Mouse (Mus musculus): ENCODE results near the gene Abcc4. TPM values are rescaled to one million over a fixed set of nuclear protein-coding genes. Genes with fewer than 3 reads are reported as not detected.

The Abcc4 gene
- total RNA-seq (2014; rRNA removed) (4.3 and 4.8 TPM in 2 replicates), polyA plus RNA-seq (2015; fragmentation: Nextera tagmentation; extraction: Ambion mirVana) (2.1 and 2.3 TPM in 2 replicates)

GRCm38 (mm10) chr14:118705808-118706731 lies at the start of gene Abcc4:
Gene Abcc4, minus strand, starts transcription at chr14:118706219.
- peak; percentile 82 for ATAC-seq
- H3K4me1 ChIP-seq (ENCODE audit: insufficient read depth, low read length): 0 out of 2 replicates have a peak, but pooled peaks cover 6% of the 10 kb centered on the region
- WGBS: under 1% methylated on average over 105 of the region's 106 CpGs
- no peak within 1 kb of the TSS for H3K27ac ChIP-seq
- no peaks in the 10 kb centered on the region for H3K9me3 ChIP-seq (ENCODE audit: low read length)
- H3K4me3 ChIP-seq (ENCODE audit: low read length): peak within 1 kb of the TSS; percentile 66
- H3K4me2 ChIP-seq (ENCODE audit: low read depth, low read length): peak within 1 kb of the TSS; percentile 98
- peak; percentile 57 for DNase-seq (ENCODE audit: low spot score)
- peak; percentile 34; the same call in 1 of the 2 replicates for TF ChIP-seq CTCF (IDR thresholded peaks at IDR 0.05; ENCODE audit: low read depth)
- H3K27me3 ChIP-seq (ENCODE audit: insufficient read depth, low read length): no peaks in the 10 kb centered on the region
- peak within 1 kb of the TSS; percentile 57 for H3K9ac ChIP-seq (replicated peaks; ENCODE audit: low read length)
- H3K36me3 ChIP-seq (ENCODE audit: insufficient read depth, low read length): no peaks in the 10 kb centered on the region

GRCm38 (mm10) chr14:118751193-118751753 lies 45.3 kb upstream of the Abcc4 start:
- no peaks in the 10 kb centered on the region for H3K4me1 ChIP-seq (ENCODE audit: insufficient read depth, low read length)
- no peaks in the 10 kb centered on the region for H3K27me3 ChIP-seq (ENCODE audit: insufficient read depth, low read length)
- H3K9ac ChIP-seq (replicated peaks; ENCODE audit: low read length): no peak overlapping the region
- ATAC-seq: no peak
- H3K4me2 ChIP-seq (ENCODE audit: low read depth, low read length): no peak overlapping the region
- H3K4me3 ChIP-seq (ENCODE audit: low read length): no peak overlapping the region
- H3K9me3 ChIP-seq (ENCODE audit: low read length): no peaks in the 10 kb centered on the region
- H3K27ac ChIP-seq: no peak overlapping the region
- H3K36me3 ChIP-seq (ENCODE audit: insufficient read depth, low read length): no peaks in the 10 kb centered on the region
- WGBS: 54% methylated on average over 8 of the region's 8 CpGs
- no peak for DNase-seq (ENCODE audit: low spot score)
- TF ChIP-seq CTCF (IDR thresholded peaks at IDR 0.05; ENCODE audit: low read depth): no peak

- H3K27ac ChIP-seq: no peak overlapping the region
- DNase-seq (ENCODE audit: low spot score) (no peak), ATAC-seq (no peak)
- no peaks in the 10 kb centered on the region for H3K4me1 ChIP-seq (ENCODE audit: insufficient read depth, low read length)
- H3K9me3 ChIP-seq (ENCODE audit: low read length): no peaks in the 10 kb centered on the region
- no peaks in the 10 kb centered on the region for H3K27me3 ChIP-seq (ENCODE audit: insufficient read depth, low read length)
- H3K36me3 ChIP-seq (ENCODE audit: insufficient read depth, low read length): no peaks in the 10 kb centered on the region
- H3K9ac ChIP-seq (replicated peaks; ENCODE audit: low read length): no peak overlapping the region
- 87% methylated on average over 6 of the region's 6 CpGs for WGBS
- no peak overlapping the region for H3K4me2 ChIP-seq (ENCODE audit: low read depth, low read length)
- no peak overlapping the region for H3K4me3 ChIP-seq (ENCODE audit: low read length)
- TF ChIP-seq CTCF (IDR thresholded peaks at IDR 0.05; ENCODE audit: low read depth): no peak
Observed at GRCm38 (mm10) chr14:118750505-118751192, 44.6 kb upstream of the Abcc4 start.

GRCm38 (mm10) chr14:118749715-118750114 lies 43.7 kb upstream of the Abcc4 start:
- Histone ChIP-seq H3K4me1 (ENCODE audit: insufficient read depth, low read length) (no peaks in the 10 kb centered on the region), H3K9me3 (ENCODE audit: low read length) (no peaks in the 10 kb centered on the region), H3K27me3 (ENCODE audit: insufficient read depth, low read length) (no peaks in the 10 kb centered on the region), H3K4me3 (ENCODE audit: low read length) (no peak overlapping the region), H3K9ac (replicated peaks; ENCODE audit: low read length) (no peak overlapping the region), H3K4me2 (ENCODE audit: low read depth, low read length) (no peak overlapping the region), H3K36me3 (ENCODE audit: insufficient read depth, low read length) (no peaks in the 10 kb centered on the region), H3K27ac (no peak overlapping the region)
- ATAC-seq (no peak), DNase-seq (ENCODE audit: low spot score) (no peak)
- TF ChIP-seq CTCF (IDR thresholded peaks at IDR 0.05; ENCODE audit: low read depth): no peak
- 44% methylated on average over 4 of the region's 4 CpGs for WGBS

GRCm38 (mm10) chr14:118749068-118749467 lies 43.0 kb upstream of the Abcc4 start:
- H3K36me3 ChIP-seq (ENCODE audit: insufficient read depth, low read length): no peaks in the 10 kb centered on the region
- H3K9ac ChIP-seq (replicated peaks; ENCODE audit: low read length): no peak overlapping the region
- no peak for DNase-seq (ENCODE audit: low spot score)
- H3K4me1 ChIP-seq (ENCODE audit: insufficient read depth, low read length): no peaks in the 10 kb centered on the region
- no peaks in the 10 kb centered on the region for H3K9me3 ChIP-seq (ENCODE audit: low read length)
- no peak for TF ChIP-seq CTCF (IDR thresholded peaks at IDR 0.05; ENCODE audit: low read depth)
- H3K27me3 ChIP-seq (ENCODE audit: insufficient read depth, low read length): no peaks in the 10 kb centered on the region
- no peak overlapping the region for H3K27ac ChIP-seq
- ATAC-seq: no peak
- 97% methylated on average over 2 of the region's 2 CpGs for WGBS
- H3K4me2 ChIP-seq (ENCODE audit: low read depth, low read length): no peak overlapping the region
- no peak overlapping the region for H3K4me3 ChIP-seq (ENCODE audit: low read length)

- WGBS: 78% methylated on average over 5 of the region's 5 CpGs
- H3K27me3 ChIP-seq (ENCODE audit: insufficient read depth, low read length): no peaks in the 10 kb centered on the region
Observed at GRCm38 (mm10) chr14:118742862-118743261, 36.8 kb upstream of the Abcc4 start.

More at GRCm38 (mm10) chr14:118742862-118743261, 36.8 kb upstream of the Abcc4 start:
- no peak for TF ChIP-seq CTCF (IDR thresholded peaks at IDR 0.05; ENCODE audit: low read depth)
- DNase-seq (ENCODE audit: low spot score) (no peak), ATAC-seq (no peak)
- no peak overlapping the region for H3K9ac ChIP-seq (replicated peaks; ENCODE audit: low read length)
- no peaks in the 10 kb centered on the region for H3K4me1 ChIP-seq (ENCODE audit: insufficient read depth, low read length)
- H3K27ac ChIP-seq: no peak overlapping the region
- no peaks in the 10 kb centered on the region for H3K36me3 ChIP-seq (ENCODE audit: insufficient read depth, low read length)
- H3K9me3 ChIP-seq (ENCODE audit: low read length): peaks cover 6% of the 10 kb centered on the region; the same call in 1 of the 2 replicates
- H3K4me2 ChIP-seq (ENCODE audit: low read depth, low read length): no peak overlapping the region
- H3K4me3 ChIP-seq (ENCODE audit: low read length): no peak overlapping the region
